Mouse (Mus musculus) urinary bladder, adult 2 months (tissue): Measurements from ENCODE around the gene Aadac. TPM values are rescaled to one million over a fixed set of nuclear protein-coding genes. Genes with fewer than 3 reads are reported as not detected.

Source experiments
- DNase-seq: peaks from one replicate; pipeline ENCODE4 v3.0.0; 2022; ENCODE audit warnings: low spot score
- polyA plus RNA-seq: library from polyadenylated mRNA; depleted of rRNA; stranded (reverse); fragments of >200 nt; gene quantifications from 2 replicates; pipeline ENCODE4 v1.2.3, GENCODE M21; 2012; rRNA removed

Aadac gene
- not detected in 2 replicates for polyA plus RNA-seq

DNA sequence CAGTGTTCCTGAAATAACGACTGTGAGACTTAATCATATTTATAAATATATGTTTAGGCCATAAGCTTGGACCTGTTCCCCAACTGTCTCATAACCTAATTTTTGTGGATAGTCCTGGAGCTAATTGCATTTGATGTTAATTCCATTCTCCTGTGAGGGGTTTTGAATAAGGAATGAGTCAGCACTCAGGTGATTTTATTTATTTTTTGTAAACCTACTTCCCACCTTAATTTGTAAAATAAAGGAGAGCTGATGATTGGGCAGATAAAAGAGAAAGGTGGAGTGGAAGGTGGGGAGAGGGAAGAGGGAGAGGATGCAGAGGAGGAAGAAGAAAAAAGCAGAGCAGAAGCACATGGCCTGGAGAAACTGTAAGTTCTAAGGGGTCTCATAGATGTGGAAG is at the start of gene Aadac:
Aadac (plus strand) TSS at position 301 of the 400 bp plus-strand sequence.
- DNase-seq, result no peak

DNA sequence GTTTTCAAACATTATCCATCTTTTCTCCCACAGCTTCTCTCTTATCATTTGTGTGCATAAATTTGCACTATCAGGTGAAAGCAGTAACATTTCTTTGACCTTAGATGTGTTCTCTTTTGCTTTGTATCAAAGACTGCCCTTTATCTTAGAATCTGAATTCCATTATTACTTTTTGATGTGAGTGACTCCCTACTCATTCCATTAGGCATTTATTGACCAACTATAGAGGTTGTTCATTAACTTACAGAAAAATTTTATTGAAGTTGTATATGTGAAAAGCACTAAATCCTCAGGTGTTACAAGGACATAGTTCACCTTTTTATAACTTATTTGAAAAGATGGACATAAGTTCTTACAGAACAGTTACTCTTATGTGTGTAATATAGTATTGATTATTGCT is 21.9 kb upstream of the Aadac start:
- DNase-seq, result no peak

DNA sequence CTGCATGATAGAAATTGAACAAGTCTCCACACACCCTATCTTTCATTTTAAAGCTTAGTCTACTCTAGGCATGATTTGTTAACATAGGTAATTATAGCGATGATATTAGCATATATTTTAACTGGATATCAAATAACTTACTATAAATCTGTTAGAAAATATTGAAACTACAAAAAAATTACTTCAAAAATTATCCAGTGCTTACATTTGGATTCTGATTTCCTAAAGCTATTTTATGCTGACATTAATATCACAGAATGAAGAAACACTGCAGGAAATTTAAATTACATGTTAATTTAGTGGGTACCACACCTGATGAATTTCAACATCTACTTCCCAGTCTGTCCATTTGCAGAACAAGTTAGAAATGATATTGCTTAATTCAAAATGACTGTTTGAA is 19.1 kb upstream of the Aadac start, which contains the start of gene Aadacl2:
Aadacl2 (plus strand) TSS at position 301 of the 400 bp plus-strand sequence.
- DNase-seq, result no peak

DNA sequence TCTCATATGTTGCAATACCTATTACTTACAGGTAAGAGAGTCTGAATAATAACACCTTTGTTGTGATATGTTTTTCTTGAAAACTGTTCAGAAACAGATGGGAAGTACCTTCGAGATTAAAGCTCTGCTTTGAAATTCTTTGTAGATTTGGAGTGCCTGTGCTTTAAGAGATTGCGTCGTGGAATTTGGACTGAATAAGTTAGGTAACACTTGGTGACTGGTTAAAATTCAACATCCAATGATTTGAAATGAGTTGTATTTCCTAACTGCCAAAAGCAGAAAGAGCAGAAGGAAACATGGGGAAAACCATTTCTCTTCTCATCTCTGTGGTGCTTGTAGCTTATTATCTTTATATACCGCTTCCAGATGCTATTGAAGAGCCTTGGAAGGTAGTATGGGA is 6.0 kb downstream of the Aadac start:
- DNase-seq, result no peak

DNA sequence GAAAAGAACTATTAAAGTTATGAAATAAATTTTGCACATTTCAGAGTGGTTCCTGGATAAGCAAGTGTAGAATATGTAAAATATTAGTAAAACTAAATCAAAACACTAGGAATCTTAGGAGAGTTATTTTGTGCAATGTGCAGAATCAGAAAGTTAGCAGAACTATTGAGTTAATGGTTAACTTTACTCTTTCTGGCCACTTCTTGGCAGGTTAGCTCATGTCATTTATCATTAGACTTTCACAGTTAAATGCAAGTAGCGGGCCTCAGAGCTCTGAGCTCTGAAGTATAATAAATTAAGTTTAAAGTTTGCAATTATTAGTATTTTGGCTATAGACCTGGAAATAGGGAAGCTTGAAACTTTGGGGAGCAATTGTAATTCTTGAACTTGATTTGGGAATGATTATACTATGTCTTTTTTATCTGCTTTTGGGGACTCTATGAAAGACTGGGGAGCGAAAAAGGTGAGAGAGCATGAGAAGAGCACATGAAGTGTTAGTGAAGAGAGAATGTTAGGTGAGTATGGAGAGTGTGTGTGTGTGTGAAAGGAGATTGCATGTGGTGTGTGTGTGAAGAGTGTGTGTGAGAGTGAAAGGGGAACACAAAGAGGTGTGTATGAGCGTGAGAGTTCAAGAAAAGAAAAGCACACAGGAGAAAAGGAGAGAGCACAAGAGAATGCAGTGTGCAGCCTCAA is 20.9 kb downstream of the Aadac start:
- DNase-seq, result no peak

DNA sequence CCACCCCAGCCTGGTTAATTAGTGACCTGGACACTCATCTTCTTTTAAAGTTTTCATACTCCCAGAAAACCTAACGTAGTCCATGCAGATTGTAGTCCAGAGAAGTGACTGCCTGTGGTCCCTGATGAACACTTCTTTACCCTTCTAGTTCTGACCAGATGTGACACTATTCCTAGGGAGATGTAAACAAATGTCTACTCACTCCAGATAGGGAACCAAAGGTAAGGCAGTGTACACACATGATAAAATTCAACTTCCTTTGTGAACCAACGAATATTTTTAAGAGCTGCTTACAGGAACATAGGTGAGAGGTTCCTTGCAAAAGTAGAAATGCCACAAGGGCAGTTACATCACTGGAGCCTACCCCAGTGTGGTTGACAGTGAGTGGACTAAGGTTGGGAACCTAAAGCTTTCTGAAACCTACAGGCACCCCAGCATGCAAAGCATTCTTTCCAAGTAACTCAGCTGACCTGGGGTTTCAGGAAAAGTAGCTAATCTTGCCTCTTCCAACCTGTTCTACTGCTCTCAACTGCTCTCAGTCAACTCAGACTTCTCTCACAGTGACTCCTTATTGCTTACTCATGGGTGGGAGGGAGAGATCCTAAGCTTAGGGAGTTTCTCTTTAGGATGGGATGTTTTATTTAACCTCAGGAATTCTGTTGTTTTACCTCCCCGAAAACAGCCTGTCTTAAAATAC is 27.9 kb downstream of the Aadac start:
- DNase-seq, result no peak

DNA sequence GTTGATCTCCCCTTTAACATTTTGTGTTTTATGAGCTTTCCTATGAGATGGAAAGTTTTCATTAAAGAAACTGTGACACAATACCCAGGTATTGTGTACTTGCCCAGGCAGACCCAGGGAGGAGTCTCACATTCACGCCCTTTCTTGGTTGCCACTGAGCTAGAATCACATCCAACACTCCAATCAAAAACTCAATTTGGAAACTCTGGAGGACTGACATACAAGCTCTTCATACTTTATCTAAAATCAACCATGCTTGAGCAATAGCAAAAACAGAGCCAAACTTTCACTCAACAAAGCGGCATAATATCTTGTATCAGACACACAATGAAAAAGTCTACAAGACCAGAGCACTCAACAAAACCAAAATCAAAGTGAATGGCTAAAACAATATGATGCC is 28.4 kb downstream of the Aadac start:
- no peak for DNase-seq

DNA sequence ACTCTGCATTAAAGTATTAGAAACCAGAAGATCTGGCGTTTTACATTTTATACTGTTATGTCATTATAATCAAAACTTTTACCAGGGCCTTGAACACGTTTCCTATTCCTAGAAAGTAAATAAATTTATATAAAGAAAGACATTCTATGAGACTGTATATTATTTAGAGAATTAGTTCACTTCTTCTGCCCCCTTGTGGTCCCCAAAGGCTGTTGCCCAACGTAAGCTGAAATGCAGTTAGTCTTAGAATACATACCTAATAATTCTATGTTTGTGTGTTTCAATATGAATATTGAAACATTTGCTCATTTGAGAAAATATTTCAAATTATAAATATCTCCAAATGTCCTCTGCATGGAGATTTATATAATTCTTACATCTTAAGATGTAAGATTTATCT is 30.9 kb downstream of the Aadac start:
- no peak for DNase-seq

DNA sequence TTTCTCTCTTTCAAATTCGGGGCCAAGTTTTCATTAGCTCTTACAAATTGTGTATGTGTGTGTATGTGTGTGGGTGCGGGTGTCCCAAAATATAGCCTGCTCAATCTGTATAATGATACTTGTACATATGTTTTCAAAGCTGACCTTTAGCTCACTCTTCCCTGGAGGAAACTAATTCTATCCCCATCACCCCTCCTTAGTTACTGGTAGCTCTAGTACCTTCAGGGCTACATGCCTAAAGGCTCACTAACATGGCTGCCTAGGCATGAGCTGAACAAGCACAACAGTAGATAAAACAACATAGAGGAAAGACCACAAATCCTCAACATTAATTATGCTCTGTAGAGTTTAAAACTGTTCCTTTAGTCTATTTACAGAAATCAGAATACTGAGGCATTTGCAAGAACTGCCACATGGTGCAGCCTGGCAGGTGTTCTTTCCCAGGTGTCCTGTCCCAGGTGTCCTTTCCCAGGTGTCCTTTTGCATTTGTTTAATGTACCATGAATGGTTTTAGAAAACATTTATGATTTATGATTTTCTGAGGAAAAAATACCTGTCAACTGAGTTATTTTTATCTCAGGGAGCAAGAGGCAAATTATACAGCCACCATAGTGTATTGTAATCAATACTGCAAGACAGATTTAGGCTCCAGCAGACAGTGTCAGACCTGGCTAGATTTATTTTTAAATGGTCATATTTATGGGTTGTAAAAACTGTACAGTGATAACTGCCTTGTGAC is 31.7 kb downstream of the Aadac start:
- no peak for DNase-seq

DNA sequence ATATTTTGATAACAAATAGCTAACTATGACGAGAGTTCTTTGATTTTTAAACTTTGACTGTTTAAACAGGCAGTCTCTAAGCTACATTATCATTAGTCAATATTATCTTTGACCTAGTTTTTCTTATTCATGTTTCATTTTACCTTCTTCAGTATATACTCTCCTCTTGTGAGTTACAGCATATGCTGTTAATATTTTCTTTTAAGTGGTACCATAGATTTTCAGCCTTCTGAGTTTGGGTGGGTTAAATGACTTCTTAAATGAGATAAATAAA is 32.2 kb downstream of the Aadac start:
- no peak for DNase-seq

DNA sequence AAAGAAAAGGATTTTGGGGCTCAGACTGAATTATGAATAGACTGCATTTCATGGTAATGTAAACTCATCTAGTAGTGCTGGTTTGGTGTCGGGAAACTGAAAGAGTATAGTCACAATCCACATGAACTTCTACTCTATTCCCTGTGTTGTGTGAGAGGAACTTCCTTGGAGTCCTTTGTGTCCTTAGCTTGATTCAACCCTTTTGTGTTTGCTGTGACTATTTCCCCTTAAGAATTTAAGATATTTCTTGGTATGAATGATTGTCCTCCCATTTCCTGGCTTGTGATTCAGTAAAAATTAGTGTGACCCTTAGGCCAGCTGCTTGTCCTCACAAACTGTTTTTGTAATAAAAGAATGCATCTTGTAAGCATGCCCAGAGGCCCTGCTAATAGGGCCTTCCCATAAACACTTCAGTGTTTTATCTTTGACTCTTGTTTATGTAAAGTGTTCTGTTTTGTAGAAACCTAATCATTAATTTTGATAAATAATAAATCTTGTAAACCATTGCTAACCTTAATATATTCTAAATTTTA is 53.4 kb downstream of the Aadac start:
- DNase-seq, result no peak

DNA sequence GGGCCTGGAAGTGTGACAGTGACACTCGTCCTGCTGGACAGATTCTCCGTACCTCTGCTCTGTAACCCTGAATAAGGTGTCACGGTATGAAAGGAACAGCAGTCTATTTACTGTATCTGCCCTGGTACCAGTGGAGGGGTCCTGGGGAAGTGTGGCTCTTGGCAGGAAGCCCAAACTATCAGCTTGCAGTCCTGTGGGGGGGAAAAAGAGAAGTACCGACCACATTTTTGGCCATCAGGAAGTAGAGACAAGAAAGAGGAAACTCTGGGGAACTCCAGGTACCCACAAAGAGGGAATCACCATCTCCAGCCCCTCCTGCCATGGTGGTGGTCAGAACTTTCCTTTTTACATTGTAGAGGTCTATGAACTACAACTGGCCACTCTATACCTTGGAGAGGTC is 55.1 kb downstream of the Aadac start:
- no peak for DNase-seq

DNA sequence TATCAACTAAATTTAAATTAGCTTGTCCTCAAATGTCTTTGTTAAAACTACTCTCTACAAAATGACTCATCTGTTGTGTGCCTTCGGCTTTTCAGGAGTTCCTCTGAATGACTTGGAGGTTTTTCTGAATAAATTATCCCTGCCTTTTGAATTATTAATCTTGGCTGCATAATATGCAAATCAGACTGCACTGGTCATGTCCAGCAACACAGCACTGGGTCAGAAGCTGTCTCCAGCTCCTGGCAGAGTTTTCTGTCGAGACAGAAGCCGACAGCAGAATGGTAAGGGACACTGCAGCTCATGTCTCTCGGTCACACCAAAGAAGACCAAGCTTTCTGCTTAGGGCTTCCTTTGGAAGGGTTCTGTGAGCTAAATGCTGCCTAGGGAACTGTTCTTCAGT is 56.1 kb downstream of the Aadac start, which contains the start of gene Sucnr1:
Sucnr1 (plus strand) TSS at position 222 of the 400 bp plus-strand sequence.
- no peak for DNase-seq

DNA sequence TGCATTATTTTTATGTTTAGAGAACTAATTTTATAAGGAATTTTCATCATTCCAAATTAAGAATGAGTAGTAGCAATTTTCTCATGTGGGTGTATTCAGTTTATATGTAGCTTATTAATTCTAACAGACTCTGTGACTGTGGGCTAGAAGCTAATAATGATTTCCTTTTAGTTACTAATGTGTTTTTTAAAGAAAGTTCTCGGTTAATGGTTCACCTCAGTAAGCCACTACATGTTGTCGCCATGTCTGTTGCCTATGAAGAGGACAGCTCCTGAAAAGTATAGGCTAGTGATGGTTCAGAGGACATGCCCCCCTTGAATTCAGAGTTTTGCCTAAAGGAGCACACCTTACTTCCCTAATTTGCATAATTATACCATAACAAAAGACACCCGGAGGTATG is 57.2 kb downstream of the Aadac start:
- DNase-seq, result no peak

DNA sequence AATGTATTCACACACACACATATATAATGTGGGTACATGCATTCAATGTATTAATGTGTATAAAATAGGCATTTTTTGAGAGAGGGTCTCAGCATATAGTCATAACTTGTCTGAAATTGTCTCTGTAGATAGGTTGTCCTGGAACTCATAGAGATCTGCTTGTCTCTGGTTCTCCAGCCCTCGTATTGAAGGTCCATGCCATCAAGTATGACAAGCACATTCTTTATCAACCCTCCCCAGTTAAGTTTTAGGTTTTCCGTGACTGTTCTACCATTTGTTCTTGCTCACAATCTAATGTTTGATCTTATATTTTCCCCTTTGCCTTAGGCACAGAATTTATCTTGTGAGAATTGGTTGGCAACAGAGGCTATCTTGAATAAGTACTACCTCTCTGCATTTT is 60.2 kb downstream of the Aadac start:
- no peak for DNase-seq

Other genes with a start within 250 kb of the Aadac start
- not detected in 2 replicates for gene Gm8298, start 164.7 kb upstream of the Aadac start, polyA plus RNA-seq
- not detected in 2 replicates for gene C130079G13Rik, start 100.5 kb upstream of the Aadac start, polyA plus RNA-seq
- not detected in 2 replicates for gene Aadacl2, start 19.0 kb upstream of the Aadac start, polyA plus RNA-seq
- gene Sucnr1, start 56.2 kb downstream of the Aadac start, polyA plus RNA-seq, result 0.53 and 0.67 TPM in 2 replicates